Mouse (Mus musculus): ENCODE measurements around the gene Olfr1410. TPM values are rescaled to one million over a fixed set of nuclear protein-coding genes. Genes with fewer than 3 reads are reported as not detected.

The Olfr1410 gene
- total and polyA plus RNA-seq, 3 experiments = not detected

GRCm38 (mm10) chr1:92596019-92596418, 9.6 kb upstream of the Olfr1410 start:
- TF ChIP-seq CHD1 (IDR thresholded peaks at IDR 0.05; ENCODE audit: low read depth, low read length) (no peak), MAZ (IDR thresholded peaks at IDR 0.05; ENCODE audit: low read depth, low read length) (no peak), MYC (IDR thresholded peaks at IDR 0.05; ENCODE audit: low read depth, low read length) (no peak), E2F4 (IDR thresholded peaks at IDR 0.05; ENCODE audit: borderline replicate concordance, low read depth, low read length) (no peak), GATA1 (IDR thresholded peaks at IDR 0.05; ENCODE audit: low read depth, low read length) (no peak), USF1 (IDR thresholded peaks at IDR 0.05; ENCODE audit: low read depth, low read length) (no peak), MAFK (IDR thresholded peaks at IDR 0.05; ENCODE audit: borderline replicate concordance, low read depth, low read length) (no peak), ZKSCAN1 (IDR thresholded peaks at IDR 0.05; ENCODE audit: low read depth, low read length) (no peak), TCF12 (IDR thresholded peaks at IDR 0.05; ENCODE audit: low read depth, low read length) (no peak), POLR2AphosphoS2 (IDR thresholded peaks at IDR 0.05; ENCODE audit: low read length) (no peak), MYB (IDR thresholded peaks at IDR 0.05; ENCODE audit: low read depth, low read length) (no peak), UBTF (IDR thresholded peaks at IDR 0.05; ENCODE audit: borderline replicate concordance, insufficient read depth, low read depth, low read length) (no peak), GABPA (IDR thresholded peaks at IDR 0.05; ENCODE audit: low read depth, low read length) (no peak), HCFC1 (IDR thresholded peaks at IDR 0.05; ENCODE audit: low read depth, low read length) (no peak), KAT2A (conservative IDR thresholded peaks at IDR 0.05; ENCODE audit: low read depth, low read length) (no peak), USF2 (IDR thresholded peaks at IDR 0.05; ENCODE audit: borderline replicate concordance in 1 of 2, insufficient read depth in 1 of 2, low read depth in 1 of 2, low read length in 2 of 2) (no peak), SIN3A (IDR thresholded peaks at IDR 0.05; ENCODE audit: low read length) (no peak), MEF2A (IDR thresholded peaks at IDR 0.05; ENCODE audit: extremely low read depth, insufficient replicate concordance, low read depth, low read length, poor library complexity, severe bottlenecking) (no peak), NRF1 (IDR thresholded peaks at IDR 0.05; ENCODE audit: insufficient read depth, low read depth, low read length, poor library complexity, severe bottlenecking) (no peak)
- Histone ChIP-seq H3K79me2 (ENCODE audit: control insufficient read depth, insufficient read depth, low read length, poor library complexity) (no peaks in the 10 kb centered on the region), H3K27me3 (ENCODE audit: control insufficient read depth in 1 of 2, insufficient read depth in 2 of 2, low read length in 2 of 2) (peaks cover 0 to 1% of the 10 kb centered on the region in 2 experiments; a peak in 1 of 4 replicates), H3K4me3 (ENCODE audit: control insufficient read depth in 1 of 2, insufficient read depth in 1 of 2, low read depth in 2 of 2, low read length in 2 of 2) (no peak overlapping the region), H3K9me3 (replicated peaks; ENCODE audit: insufficient read depth, low read length) (no peaks in the 10 kb centered on the region), H3K27ac (ENCODE audit: control insufficient read depth, low read depth, low read length) (no peak overlapping the region), H3K36me3 (ENCODE audit: control insufficient read depth in 1 of 2, insufficient read depth in 2 of 2, low read length in 2 of 2) (no peaks in the 10 kb centered on the region), H3K9ac (ENCODE audit: control insufficient read depth, low read depth, low read length, poor library complexity, severe bottlenecking) (no peak overlapping the region), H3K4me1 (ENCODE audit: control insufficient read depth in 1 of 2, insufficient read depth in 2 of 2, low read length in 2 of 2) (no peaks in the 10 kb centered on the region)
- no peak for DNase-seq (ENCODE audit: low read depth, low spot score)

- Histone ChIP-seq H3K4me1 (ENCODE audit: control insufficient read depth in 1 of 2, insufficient read depth in 2 of 2, low read length in 2 of 2) (no peaks in the 10 kb centered on the region), H3K27me3 (ENCODE audit: control insufficient read depth in 1 of 2, insufficient read depth in 2 of 2, low read length in 2 of 2) (peaks cover 0 to 5% of the 10 kb centered on the region in 2 experiments; a peak in 2 of 4 replicates), H3K9ac (ENCODE audit: control insufficient read depth, low read depth, low read length, poor library complexity, severe bottlenecking) (no peak overlapping the region), H3K36me3 (ENCODE audit: control insufficient read depth in 1 of 2, insufficient read depth in 2 of 2, low read length in 2 of 2) (no peaks in the 10 kb centered on the region), H3K79me2 (ENCODE audit: control insufficient read depth, insufficient read depth, low read length, poor library complexity) (no peaks in the 10 kb centered on the region), H3K4me3 (ENCODE audit: control insufficient read depth in 1 of 2, insufficient read depth in 1 of 2, low read depth in 2 of 2, low read length in 2 of 2) (no peak overlapping the region), H3K27ac (ENCODE audit: control insufficient read depth, low read depth, low read length) (no peak overlapping the region), H3K9me3 (replicated peaks; ENCODE audit: insufficient read depth, low read length) (no peaks in the 10 kb centered on the region)
- no peak for DNase-seq (ENCODE audit: low read depth, low spot score)
- no peak for TF ChIP-seq MAFK (IDR thresholded peaks at IDR 0.05; ENCODE audit: borderline replicate concordance, low read depth, low read length)
- TF ChIP-seq MAX (IDR thresholded peaks at IDR 0.05; ENCODE audit: low read length) = no peak
- no peak for TF ChIP-seq MAZ (IDR thresholded peaks at IDR 0.05; ENCODE audit: low read depth, low read length)
- no peak for TF ChIP-seq USF2 (IDR thresholded peaks at IDR 0.05; ENCODE audit: borderline replicate concordance in 1 of 2, insufficient read depth in 1 of 2, low read depth in 1 of 2, low read length in 2 of 2)
Measured at GRCm38 (mm10) chr1:92607711-92608110, 2.1 kb downstream of the Olfr1410 start.
